Mouse (Mus musculus): ENCODE measurements around the gene Batf2.

Gene Batf2

DNA sequence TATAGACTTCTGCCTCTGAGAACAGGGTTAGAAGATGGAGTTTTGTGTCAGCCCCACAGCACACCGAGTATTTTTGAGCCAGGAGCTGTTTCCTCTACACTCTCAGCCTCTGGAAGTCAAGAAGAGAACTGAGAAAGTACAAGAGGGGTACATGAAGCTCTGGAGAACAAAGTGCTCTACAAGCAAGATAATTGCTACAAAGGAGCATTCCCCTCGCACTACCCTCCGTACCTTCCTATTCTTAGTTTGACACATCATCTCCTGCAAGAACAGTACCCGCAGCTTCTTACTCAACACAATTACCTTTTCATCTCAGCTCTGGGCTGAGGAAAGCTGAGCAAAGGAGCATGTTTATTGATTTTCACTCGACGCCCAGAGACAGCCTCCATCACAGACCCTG is 77.8 kb downstream of the Batf2 start:
- no peak for DNase-seq (ENCODE audit: low read depth in 1 of 2, low spot score in 2 of 2)

Data from monocyte, adult 2 months (primary cell).